Mouse (Mus musculus): ENCODE measurements at regions not wholly inside any gene's neighbourhood (a gene's known extent, or its start where the extent isn't known, plus 50 kb on each side); places are given as distances from the start of the nearest gene placed in this dataset.

DNA sequence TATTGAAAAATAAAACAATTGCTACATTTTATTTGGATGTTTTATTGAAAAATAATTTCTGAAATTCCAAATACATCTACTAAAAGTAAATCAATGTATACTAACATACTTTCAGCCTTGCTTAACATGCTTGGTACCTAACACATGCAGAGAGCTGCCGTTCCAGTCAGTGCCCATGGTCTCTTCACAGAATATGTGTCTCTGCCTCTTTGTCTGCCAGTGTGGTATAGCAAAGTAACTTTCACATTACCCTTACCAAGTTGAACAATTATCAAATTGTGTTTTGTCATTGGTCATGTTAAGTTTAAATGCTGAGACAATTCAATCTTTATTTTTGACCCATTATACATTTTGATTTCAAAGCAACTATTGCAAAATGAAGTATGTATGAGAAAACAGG, 1159.2 kb upstream of the Foxg1 start:
- Histone ChIP-seq H3K27ac (replicated peaks) (no peak overlapping the region), H3K27me3 (replicated peaks) (no peaks in the 10 kb centered on the region), H3K36me3 (no peaks in the 10 kb centered on the region), H3K4me1 (peaks cover 6% of the 10 kb centered on the region; the same call in 1 of the 2 replicates), H3K4me2 (no peak overlapping the region), H3K9me3 (replicated peaks) (no peaks in the 10 kb centered on the region), H3K4me3 (replicated peaks) (no peak overlapping the region), H3K9ac (replicated peaks) (no peak overlapping the region)
- WGBS, result 14% methylated on average over 1 of the region's 1 CpGs
- no peak for ATAC-seq (ENCODE audit: low FRiP score)

DNA sequence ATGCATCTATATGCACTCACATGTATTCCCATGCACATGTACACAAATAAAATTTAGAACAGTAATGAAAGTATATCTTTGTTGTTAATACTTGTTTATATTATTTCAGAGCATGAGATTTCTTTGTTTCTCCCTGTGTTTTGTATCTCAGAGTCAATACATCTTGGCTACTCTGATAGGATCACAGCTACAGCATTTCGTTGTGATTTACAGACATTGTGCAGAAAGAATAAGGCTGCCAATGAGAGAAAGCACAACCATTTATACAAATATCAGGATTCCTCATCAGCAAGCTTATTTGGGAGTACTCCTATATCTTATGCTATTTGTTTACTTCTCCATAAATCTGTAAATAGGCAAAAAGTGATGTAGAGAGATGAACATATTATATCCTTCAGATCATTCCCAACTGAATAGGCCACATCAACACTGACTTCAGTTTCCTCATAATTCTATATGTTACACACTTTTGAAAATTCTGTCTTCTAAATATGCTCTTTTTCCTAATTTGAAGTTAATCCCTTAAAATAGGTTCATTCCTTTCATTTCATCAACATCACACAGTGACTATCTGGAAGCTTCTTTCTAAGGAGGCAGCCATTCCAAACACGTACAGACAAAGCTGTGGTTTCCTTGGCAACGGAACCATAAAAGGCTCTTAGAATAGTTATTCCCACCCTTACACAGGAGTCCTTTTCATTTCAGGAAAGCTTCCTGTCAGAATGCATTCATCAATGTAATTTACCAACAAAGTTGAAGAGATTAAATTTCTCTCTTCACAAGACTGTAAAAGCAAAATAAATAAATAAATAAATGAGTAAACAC, 1160.3 kb upstream of the Foxg1 start:
- Histone ChIP-seq H3K27ac (replicated peaks) (peak overlapping the region; percentile 60), H3K27me3 (replicated peaks) (no peaks in the 10 kb centered on the region)
- peak; percentile 94 for ATAC-seq (ENCODE audit: low FRiP score)

DNA sequence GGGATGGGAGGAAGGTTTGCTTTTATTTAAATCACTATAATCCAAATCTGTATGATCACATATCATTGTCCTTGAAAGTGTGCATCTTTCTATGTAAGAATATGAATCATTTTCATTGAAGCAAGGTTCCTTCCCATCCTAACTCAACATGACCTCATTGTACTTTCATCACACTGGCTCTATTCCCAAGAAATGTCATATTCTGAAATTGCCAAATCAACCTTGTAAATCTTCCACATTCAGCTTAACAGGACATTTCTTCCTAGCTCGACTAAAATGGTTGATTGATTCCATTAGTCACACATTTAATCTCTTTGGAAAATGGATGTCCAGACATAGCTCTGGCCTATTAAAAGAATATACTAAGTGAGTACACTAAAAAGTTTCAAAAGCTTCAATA, 1200.6 kb upstream of the Foxg1 start:
- no peaks in the 10 kb centered on the region for H3K4me1 ChIP-seq
- no peak overlapping the region for H3K9ac ChIP-seq (replicated peaks)
- H3K27me3 ChIP-seq (replicated peaks), result no peaks in the 10 kb centered on the region
- no peak overlapping the region for H3K27ac ChIP-seq (replicated peaks)
- H3K4me3 ChIP-seq (replicated peaks), result no peak overlapping the region
- 29% methylated on average over 1 of the region's 1 CpGs for WGBS
- ATAC-seq (ENCODE audit: low FRiP score), result no peak
- no peak overlapping the region for H3K4me2 ChIP-seq
- H3K36me3 ChIP-seq, result no peaks in the 10 kb centered on the region
- no peaks in the 10 kb centered on the region for H3K9me3 ChIP-seq (replicated peaks)

More for the DNA sequence above, 1160.3 kb upstream of the Foxg1 start:
- H3K9me3 ChIP-seq (replicated peaks), result no peaks in the 10 kb centered on the region
- H3K9ac ChIP-seq (replicated peaks), result no peak overlapping the region
- H3K4me2 ChIP-seq, result no peak overlapping the region
- no peak overlapping the region for H3K4me3 ChIP-seq (replicated peaks)
- H3K4me1 ChIP-seq, result peaks cover 6% of the 10 kb centered on the region; the same call in 1 of the 2 replicates
- H3K36me3 ChIP-seq, result no peaks in the 10 kb centered on the region
- 16% methylated on average over 3 of the region's 3 CpGs for WGBS

DNA sequence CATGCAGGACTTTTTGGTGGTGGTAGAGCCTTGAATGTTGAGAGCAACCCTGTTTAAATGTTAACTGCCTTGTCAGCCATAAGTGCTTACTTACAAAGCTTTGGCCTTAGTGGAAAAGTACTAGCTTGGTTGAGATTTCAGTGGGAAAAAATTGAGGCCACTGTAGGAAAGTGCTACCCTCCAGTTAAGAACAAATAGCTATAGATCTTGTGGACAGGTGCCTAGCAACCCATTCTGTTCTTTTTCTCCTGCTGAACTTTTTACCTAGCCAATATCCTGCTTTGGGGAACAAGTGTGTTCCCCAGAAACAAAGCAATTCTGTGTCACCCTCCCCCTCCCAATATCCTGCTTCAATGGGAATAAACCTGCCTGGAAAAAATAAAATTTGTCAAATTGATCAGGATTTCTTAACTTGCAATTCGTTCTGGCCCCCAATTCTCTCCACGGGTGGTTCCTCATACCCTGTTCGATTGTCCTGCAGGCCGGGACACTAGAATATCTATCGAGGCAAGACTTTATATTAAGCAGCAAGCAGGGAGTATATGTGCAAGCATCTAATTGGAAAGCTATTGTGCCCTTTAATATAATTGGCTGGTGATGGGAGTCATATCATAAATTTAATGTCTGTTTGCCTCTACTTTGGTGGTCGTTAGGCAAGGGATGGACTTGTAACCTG, 1208.4 kb upstream of the Foxg1 start:
- WGBS, result 20% methylated on average over 6 of the region's 6 CpGs

DNA sequence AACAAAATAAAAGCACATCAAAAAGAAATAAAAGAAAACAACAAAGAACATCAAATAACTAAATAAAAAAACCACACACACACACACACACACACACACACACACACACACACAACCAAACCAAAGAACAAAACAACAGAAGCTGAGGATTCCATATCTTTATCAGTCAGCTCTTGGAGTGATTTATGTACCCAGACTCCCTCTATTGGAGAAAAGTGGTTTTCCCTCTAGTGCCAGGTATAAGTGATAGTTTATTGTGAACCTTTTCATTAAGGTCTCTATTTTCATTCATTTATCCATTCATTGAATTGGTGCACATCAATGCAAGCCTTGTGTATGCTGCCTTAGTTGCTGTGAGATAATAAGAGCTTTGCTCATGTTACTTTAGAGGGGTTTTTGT, 1236.3 kb upstream of the Foxg1 start:
- Histone ChIP-seq H3K27ac (replicated peaks) (no peak overlapping the region), H3K36me3 (no peaks in the 10 kb centered on the region), H3K27me3 (replicated peaks) (no peaks in the 10 kb centered on the region), H3K4me2 (no peak overlapping the region), H3K4me1 (no peaks in the 10 kb centered on the region), H3K9me3 (replicated peaks) (no peaks in the 10 kb centered on the region), H3K4me3 (replicated peaks) (no peak overlapping the region), H3K9ac (replicated peaks) (no peak overlapping the region)
- ATAC-seq (ENCODE audit: low FRiP score), result no peak

More for the DNA sequence above, 1208.4 kb upstream of the Foxg1 start:
- no peak overlapping the region for H3K4me3 ChIP-seq (replicated peaks)
- no peaks in the 10 kb centered on the region for H3K27me3 ChIP-seq (replicated peaks)
- no peaks in the 10 kb centered on the region for H3K36me3 ChIP-seq
- H3K9ac ChIP-seq (replicated peaks), result no peak overlapping the region
- peak; percentile 47; the same call in 1 of the 2 replicates for ATAC-seq (ENCODE audit: low FRiP score)
- H3K9me3 ChIP-seq (replicated peaks), result no peaks in the 10 kb centered on the region
- H3K4me2 ChIP-seq, result no peak overlapping the region
- peak overlapping the region; percentile 48; the same call in 1 of the 2 replicates for H3K27ac ChIP-seq (replicated peaks)
- H3K4me1 ChIP-seq, result no peaks in the 10 kb centered on the region

DNA sequence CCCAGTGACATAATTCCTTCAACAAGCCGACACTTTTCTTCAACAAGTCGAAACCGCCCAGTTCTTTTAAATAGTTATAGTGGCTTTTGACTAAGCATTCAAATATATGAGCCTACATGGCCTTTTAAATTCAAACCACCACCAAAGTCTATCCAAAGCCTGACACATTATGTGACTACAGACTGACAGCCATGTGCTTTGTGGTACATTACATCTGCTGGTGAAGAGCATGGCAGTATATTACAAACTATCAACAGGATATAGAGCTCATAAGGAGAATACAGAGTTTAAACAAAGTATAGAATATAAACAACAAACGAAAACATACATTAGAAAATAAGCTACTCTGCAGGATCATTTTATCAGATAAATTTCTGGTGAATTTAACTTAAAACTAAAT, 1259.5 kb upstream of the Foxg1 start:
- H3K27me3 ChIP-seq (replicated peaks), result no peaks in the 10 kb centered on the region
- no peak overlapping the region for H3K4me2 ChIP-seq
- no peaks in the 10 kb centered on the region for H3K4me1 ChIP-seq
- 86% methylated on average over 4 of the region's 4 CpGs for WGBS
- no peaks in the 10 kb centered on the region for H3K36me3 ChIP-seq
- no peak overlapping the region for H3K9ac ChIP-seq (replicated peaks)
- no peak overlapping the region for H3K27ac ChIP-seq (replicated peaks)
- H3K4me3 ChIP-seq (replicated peaks), result no peak overlapping the region
- no peaks in the 10 kb centered on the region for H3K9me3 ChIP-seq (replicated peaks)
- no peak for ATAC-seq (ENCODE audit: low FRiP score)

DNA sequence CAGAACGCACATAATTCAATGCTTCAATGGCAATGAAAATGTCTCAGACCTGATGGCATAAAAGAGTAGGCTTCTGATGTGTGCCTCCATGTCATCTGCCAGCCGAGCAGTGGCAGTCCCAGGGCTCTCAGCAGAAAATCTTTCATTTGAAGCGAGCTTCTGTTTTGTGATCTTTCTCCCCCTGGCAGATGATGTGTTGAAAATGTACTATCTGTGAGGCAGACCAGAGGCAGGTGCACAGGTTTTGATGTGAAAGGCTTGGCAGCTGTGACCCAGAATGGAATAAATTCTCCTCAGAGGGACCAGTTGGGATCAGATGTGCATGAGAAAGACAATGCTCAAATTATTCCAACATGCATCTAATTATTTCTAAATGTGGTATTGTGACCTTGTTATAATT, 1281.0 kb upstream of the Nova1 start:
- 51% methylated on average over 3 of the region's 3 CpGs for WGBS
- 0 out of 2 replicates have a peak, but pooled peaks cover 2% of the 10 kb centered on the region for H3K9me3 ChIP-seq (replicated peaks)
- no peak overlapping the region for H3K4me2 ChIP-seq
- no peaks in the 10 kb centered on the region for H3K27me3 ChIP-seq (replicated peaks)
- H3K4me1 ChIP-seq, result no peaks in the 10 kb centered on the region
- no peak for ATAC-seq (ENCODE audit: low FRiP score)
- H3K4me3 ChIP-seq (replicated peaks), result no peak overlapping the region
- no peaks in the 10 kb centered on the region for H3K36me3 ChIP-seq
- H3K27ac ChIP-seq (replicated peaks), result no peak overlapping the region
- no peak overlapping the region for H3K9ac ChIP-seq (replicated peaks)

DNA sequence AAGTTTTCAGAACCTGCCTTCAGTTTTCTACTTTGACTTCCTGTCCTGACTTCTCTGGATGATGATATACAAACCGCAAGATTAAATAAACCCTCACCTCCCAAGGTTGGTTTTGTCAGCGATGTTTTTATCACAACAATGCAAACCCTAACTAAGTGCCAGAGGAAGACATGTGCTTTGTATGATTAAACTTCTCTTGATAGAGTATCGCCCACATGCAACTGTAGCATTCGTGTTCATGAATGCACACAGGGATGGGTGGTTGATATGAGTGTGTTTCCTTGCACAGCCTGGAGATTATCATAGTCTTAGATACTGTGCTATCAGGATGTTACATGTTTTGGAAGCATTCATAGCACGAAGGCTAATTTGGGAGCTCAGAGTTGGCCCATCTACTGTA, 1268.3 kb upstream of the Nova1 start:
- Histone ChIP-seq H3K4me2 (no peak overlapping the region), H3K9ac (replicated peaks) (no peak overlapping the region), H3K9me3 (replicated peaks) (no peaks in the 10 kb centered on the region), H3K27ac (replicated peaks) (no peak overlapping the region), H3K4me3 (replicated peaks) (no peak overlapping the region), H3K36me3 (no peaks in the 10 kb centered on the region), H3K27me3 (replicated peaks) (no peaks in the 10 kb centered on the region), H3K4me1 (no peaks in the 10 kb centered on the region)
- no peak for ATAC-seq (ENCODE audit: low FRiP score)
- 96% methylated on average over 5 of the region's 5 CpGs for WGBS

DNA sequence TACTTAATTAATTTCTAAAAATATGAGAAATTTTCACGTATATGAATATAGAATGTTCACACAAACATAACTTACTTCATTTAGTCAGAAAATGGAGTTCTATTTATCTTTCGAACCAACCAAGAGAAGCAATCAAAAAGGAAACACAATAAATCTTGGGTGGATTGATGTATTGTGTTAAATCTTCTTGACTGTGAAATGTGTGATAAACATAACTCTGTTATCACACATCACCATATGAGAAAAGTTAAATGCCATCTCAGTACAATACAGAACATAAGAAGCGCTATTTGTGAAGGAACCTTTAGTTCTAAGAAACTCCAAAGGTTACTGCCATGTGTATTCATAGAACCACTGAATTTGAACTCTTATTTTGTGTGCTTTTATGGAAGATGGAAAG, 1264.6 kb upstream of the Nova1 start:
- H3K27me3 ChIP-seq (replicated peaks), result no peaks in the 10 kb centered on the region
- WGBS, result 91% methylated on average over 3 of the region's 3 CpGs
- no peak overlapping the region for H3K4me2 ChIP-seq
- no peaks in the 10 kb centered on the region for H3K4me1 ChIP-seq
- no peaks in the 10 kb centered on the region for H3K36me3 ChIP-seq
- H3K4me3 ChIP-seq (replicated peaks), result no peak overlapping the region
- H3K27ac ChIP-seq (replicated peaks), result no peak overlapping the region
- ATAC-seq (ENCODE audit: low FRiP score), result no peak
- H3K9ac ChIP-seq (replicated peaks), result no peak overlapping the region
- H3K9me3 ChIP-seq (replicated peaks), result no peaks in the 10 kb centered on the region

DNA sequence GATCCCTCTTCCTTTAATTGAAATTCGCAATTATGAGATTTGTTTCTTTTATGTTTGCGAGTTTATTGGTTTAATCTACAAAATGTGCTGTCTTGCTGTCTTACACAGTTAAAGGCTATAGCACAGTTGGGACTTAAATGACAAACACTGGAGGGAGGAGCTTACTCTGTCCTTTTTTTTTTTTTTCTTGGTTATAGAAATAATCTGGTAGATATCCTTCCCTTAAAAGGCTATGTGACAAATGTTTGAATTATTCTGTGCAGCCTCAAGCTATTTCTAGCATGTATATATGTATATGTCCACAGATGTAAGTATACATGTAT, 1243.9 kb upstream of the Nova1 start:
- Histone ChIP-seq H3K9ac (replicated peaks) (no peak overlapping the region), H3K9me3 (replicated peaks) (no peaks in the 10 kb centered on the region), H3K4me2 (no peak overlapping the region)

DNA sequence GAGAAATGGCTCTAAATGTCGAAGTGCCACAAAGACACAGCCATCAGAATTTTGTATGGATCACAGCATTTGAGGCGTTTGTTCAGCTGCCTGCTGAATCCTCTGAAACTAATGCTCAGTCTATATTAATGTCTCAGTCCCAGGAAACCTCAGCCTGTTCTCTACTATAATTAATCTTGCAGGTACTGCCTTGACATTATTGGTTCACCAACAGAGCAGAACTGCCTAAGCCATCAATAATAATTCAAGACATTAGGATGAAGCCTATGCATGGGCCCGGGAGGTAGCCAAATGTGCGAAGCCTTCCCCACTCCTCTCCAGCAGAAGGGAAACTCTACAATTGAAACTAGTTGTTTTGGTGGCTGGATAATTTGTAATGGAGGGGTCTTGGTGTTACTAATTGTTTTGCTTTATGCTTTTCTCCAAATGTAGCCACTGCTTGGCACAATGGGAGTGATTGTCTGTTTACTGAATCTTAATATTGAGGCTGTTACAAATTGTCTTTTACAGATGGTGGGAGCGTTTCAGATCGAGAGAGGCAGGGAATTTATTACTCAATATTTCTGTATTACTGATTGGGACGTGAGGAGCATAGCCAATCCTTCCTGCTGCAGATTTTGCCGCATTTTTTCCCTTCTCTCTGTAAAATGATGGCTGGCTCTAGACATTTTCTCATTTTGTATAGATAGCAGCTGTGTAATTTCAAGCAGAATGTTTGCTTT, 1243.3 kb upstream of the Nova1 start:
- peaks cover 6% of the 10 kb centered on the region; the same call in 1 of the 2 replicates for H3K4me1 ChIP-seq
- no peak overlapping the region for H3K4me2 ChIP-seq
- H3K4me3 ChIP-seq (replicated peaks), result no peak overlapping the region
- peak overlapping the region; percentile 85 for H3K27ac ChIP-seq (replicated peaks)
- no peaks in the 10 kb centered on the region for H3K27me3 ChIP-seq (replicated peaks)
- H3K9me3 ChIP-seq (replicated peaks), result no peaks in the 10 kb centered on the region
- no peaks in the 10 kb centered on the region for H3K36me3 ChIP-seq
- ATAC-seq (ENCODE audit: low FRiP score), result peak; percentile 87
- no peak overlapping the region for H3K9ac ChIP-seq (replicated peaks)
- WGBS, result 23% methylated on average over 8 of the region's 8 CpGs

More for the DNA sequence above, 1243.9 kb upstream of the Nova1 start:
- no peaks in the 10 kb centered on the region for H3K36me3 ChIP-seq
- no peak overlapping the region for H3K4me3 ChIP-seq (replicated peaks)
- H3K27me3 ChIP-seq (replicated peaks), result no peaks in the 10 kb centered on the region
- peak overlapping the region; percentile 85 for H3K27ac ChIP-seq (replicated peaks)
- peak; percentile 90 for ATAC-seq (ENCODE audit: low FRiP score)
- 45% methylated on average over 2 of the region's 2 CpGs for WGBS
- H3K4me1 ChIP-seq, result peaks cover 6% of the 10 kb centered on the region; the same call in 1 of the 2 replicates

DNA sequence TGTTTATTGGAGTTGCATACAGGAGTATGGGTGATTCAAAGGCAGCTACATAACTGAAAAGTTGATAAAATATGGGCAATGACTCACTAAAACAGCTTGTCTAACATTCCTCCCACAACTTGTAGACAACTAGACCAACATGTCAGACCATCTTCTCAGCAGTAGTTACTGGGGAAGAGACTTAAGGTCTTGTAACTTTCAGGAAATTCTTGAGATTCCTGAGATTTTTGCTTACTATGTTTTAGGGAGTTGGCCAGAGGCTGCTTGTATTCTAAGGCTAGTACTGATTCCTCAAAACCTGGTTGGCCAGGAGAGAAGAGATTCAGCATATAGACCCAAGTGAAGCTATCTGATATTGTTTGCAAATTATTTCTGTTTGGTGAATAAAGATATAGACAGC, 1201.7 kb upstream of the Nova1 start:
- no peak overlapping the region for H3K4me2 ChIP-seq
- no peak for ATAC-seq (ENCODE audit: low FRiP score)
- H3K36me3 ChIP-seq, result no peaks in the 10 kb centered on the region
- no peak overlapping the region for H3K4me3 ChIP-seq (replicated peaks)
- H3K9ac ChIP-seq (replicated peaks), result no peak overlapping the region
- H3K9me3 ChIP-seq (replicated peaks), result no peaks in the 10 kb centered on the region
- H3K27ac ChIP-seq (replicated peaks), result no peak overlapping the region
- H3K27me3 ChIP-seq (replicated peaks), result no peaks in the 10 kb centered on the region
- H3K4me1 ChIP-seq, result no peaks in the 10 kb centered on the region
